Mouse (Mus musculus) layer of hippocampus, adult 2 months (tissue): ENCODE results near the gene Cacnb3. TPM values are rescaled to one million over a fixed set of nuclear protein-coding genes. Genes with fewer than 3 reads are reported as not detected.

Experiments used
- DNase-seq, 2 experiments: peaks; one replicate each; pipeline ENCODE4 v3.0.0; 2022; ENCODE audit warnings: low spot score in 2 of 2
- H3K27ac ChIP-seq: fragments of 200-600 bp; 2 replicates; pipeline ENCODE4 v1.8.1; 2022
- H3K4me3 ChIP-seq: fragments of 200-600 bp; 2 replicates; pipeline ENCODE4 v1.8.1; 2022; ENCODE audit warnings: mild to moderate bottlenecking
- CTCF ChIP-seq: fragments of 200-600 bp; conservative IDR thresholded peaks from 2 replicates; pipeline ENCODE4 v1.8.1; 2022; ENCODE audit warnings: antibody characterized with exemption, mild to moderate bottlenecking, moderate library complexity
- total RNA-seq, 2 experiments: library from RNA; stranded (reverse); gene quantifications; 2 replicates each; pipeline ENCODE4 v1.2.3; 2021

The Cacnb3 gene
- total RNA-seq, 2 experiments from 2014 or later = 207 to 212 TPM

DNA sequence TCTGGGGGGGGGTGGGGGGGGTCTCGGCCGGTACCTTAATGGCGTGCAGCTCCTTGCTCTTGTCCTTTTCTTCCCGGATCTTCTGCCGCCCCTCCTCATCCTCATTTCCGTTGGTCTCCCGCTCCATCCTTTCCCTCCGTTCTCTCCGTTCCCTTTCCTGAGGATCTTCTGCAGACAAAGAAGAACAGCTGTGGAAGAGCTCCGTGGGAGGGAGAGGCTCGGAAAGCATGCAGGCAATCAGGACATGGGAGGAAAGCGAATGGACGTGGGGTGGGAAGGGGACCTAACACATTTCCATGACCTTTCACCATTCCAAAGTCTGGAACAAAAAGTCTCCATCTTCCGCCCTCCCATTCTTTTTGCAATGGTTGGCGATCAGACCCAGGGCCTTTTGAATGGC is 20.8 kb downstream of the Cacnb3 start:
- no peak for TF ChIP-seq CTCF
- Histone ChIP-seq H3K4me3 (no peak overlapping the region), H3K27ac (peak overlapping the region; percentile 43; the same call in 1 of the 2 replicates)
- no peak for DNase-seq

DNA sequence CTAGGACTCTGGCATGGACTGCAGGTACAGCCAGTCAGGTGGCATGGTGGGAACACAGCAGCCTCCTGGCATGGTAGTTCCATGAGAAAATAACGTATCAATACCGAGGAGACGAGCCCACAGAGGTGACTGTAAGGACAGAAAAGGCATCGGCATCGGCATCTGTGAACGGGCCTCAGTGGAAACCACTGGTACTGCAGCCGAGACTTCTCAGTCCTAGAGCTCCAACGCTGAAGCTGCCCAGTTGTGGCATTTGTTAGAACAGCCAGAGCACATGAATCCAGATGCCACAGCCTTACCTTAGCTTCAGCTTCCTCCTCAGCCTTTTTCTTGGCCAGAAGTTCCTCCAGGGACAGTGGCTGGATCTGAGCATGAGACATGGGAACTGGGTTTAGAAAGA is 21.5 kb downstream of the Cacnb3 start:
- Histone ChIP-seq H3K27ac (peak overlapping the region; percentile 43; the same call in 1 of the 2 replicates), H3K4me3 (no peak overlapping the region)
- TF ChIP-seq CTCF = peak; percentile 61
- DNase-seq = no peak

DNA sequence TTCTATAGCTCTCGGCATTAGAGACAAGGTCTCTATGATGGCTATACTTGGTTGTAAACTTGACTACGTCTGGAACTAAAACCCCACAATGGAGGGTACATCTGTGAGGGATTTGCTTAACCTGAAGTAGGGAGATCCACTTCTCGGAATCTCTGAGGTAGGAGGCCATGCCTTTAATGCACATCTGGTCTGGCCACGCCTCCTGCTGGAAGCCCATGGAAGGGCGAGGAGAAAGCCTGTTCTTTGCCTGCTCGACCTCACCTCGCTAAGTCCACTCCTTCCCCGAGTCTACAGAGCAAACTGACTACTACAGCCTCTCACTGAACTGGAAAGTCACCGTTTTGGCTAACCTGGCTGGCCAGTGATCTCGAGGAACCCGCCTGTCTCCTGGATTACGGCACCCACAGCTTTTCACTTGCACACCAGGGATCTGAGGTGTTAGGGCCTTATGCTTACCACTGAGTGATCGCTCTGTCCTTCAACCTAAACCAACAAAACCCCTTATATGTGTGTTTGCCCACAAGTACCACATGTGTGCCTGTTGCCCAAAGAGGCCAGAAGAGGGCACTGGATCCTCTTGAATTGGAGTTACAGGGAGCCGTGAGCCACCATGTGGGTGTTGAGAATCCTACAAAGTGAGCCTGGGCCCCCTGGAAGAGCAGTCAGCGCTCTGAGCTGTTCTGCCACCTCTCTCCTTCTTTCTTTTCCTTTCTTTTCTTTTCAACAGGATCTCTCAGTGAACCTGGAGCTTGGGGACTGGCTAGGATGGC is 26.5 kb downstream of the Cacnb3 start:
- no peak for DNase-seq
- Histone ChIP-seq H3K4me3 (no peak overlapping the region), H3K27ac (no peak overlapping the region)
- TF ChIP-seq CTCF = peak; percentile 38

- DNase-seq = no peak
- H3K4me3 ChIP-seq = peak overlapping the region; percentile 87
- H3K27ac ChIP-seq = peak overlapping the region; percentile 95
- no peak for TF ChIP-seq CTCF
Measured at GRCm38 (mm10) chr15:98662198-98662566, 31.5 kb downstream of the Cacnb3 start.

DNA sequence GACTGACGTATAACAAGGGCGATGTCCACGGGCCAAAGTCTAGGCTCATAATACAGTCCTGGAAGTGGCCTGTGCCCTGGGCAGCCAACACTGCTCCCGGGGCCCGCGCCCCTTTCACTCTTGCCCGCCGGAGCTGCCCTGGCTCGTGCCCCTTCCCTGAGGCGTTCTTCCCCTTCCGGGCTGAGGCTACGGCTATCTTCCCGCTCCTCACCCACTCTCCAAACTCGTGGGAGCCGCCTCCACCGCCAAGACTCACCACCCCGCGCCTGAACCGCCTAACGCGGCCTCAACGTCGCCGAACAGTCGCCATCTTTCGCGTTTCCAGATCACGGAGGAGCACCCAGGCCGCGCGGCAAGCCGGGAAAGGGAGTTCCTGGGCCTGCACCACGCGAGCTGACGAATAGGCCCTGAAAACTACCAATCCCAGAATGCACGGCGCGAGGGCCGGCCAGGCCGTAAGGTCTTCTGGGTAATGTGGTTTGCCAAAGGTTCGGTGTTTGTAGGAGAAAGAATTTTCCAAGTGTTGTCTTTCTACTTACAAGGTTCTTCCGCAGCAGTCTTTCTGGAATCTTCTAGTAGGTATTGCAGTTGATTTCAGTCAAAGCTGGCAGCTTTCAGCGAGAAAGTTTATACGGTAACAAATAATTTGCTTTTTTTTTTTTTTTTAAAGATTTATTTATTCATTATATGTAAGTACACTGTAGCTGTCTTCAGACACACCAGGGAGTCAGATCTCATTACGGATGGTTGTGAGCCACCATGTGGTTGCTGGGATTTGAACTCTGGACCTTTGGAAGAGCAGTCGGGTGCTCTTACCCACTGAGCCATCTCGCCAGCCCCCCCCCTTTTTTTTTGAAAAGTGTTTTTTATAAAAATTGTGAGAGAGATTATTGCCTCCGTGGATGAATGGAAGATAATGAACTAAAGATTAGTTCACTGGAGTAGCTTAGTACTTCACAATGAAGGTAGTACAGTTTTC is 32.2 kb downstream of the Cacnb3 start, which contains the start of gene Ddx23:
TSS of gene Ddx23 (minus strand) at position 328 of the 979 bp plus-strand sequence.
- peak; percentile 98 for DNase-seq
- Histone ChIP-seq H3K27ac (peak within 1 kb of the TSS; percentile 95), H3K4me3 (peak within 1 kb of the TSS; percentile 87)
- TF ChIP-seq CTCF = no peak

DNA sequence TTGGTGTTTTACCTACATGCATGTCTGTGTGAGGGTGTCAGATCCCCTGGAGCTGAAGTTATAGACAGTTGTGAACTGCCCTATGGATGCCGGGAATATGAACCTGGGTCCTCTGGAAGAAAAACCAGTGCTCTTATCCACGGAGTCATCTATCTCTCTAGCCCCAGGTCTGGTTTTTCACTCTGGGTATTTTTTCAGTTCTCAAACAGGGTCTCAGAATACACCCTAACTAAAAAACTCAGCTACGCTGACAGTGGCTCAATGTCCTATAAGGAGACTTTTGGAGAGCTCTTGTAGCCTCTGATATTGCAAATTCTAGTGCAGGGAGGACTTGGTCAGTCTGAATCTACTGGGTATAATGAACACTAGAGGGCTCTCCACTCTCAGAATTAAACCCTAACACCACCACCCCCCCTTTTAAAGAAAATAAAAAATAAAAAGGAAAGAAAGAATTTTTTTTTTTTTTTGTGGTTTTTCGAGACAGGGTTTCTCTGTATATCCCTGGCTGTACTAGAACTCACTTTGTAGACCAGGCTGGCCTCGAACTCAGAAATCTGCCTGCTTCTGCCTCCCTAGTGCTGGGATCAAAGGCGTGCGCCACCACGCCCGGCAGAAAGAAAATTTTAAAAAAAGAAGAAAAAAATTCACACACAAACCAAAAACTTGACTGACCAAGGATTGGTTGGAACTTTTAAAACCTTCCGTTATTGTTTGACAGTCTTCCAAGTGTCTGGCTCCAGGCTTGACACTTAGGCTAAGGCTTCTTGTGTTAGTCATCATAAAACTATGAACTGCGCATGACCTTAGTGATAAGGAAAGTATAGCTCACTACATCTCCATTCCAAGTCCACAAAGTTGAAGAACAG is 33.6 kb downstream of the Cacnb3 start:
- Histone ChIP-seq H3K4me3 (no peak overlapping the region), H3K27ac (no peak overlapping the region)
- peak; percentile 81 for TF ChIP-seq CTCF
- DNase-seq = no peak

DNA sequence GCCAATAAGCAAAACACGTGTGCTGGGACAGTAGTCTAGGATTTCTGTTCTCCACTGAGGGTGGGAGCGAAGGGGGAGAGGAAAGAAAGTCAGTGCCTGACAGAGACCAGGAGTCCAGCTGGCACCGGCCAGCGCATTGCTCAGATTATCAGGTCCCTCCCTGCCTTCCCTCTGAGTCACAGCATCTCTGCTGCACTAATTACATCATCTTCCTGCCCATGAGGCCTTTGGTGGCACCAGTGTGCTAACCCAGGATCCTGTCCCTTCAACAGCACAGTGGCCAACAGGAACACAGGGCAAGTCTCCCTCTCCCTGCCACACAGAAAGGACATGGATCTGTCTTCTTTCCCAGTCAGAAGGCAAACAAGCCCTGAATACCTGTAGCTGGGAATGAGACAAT is 42.0 kb downstream of the Cacnb3 start:
- DNase-seq = no peak
- no peak overlapping the region for H3K27ac ChIP-seq
- no peak overlapping the region for H3K4me3 ChIP-seq
- TF ChIP-seq CTCF = no peak

GRCm38 (mm10) chr15:98673732-98674131 is 43.1 kb downstream of the Cacnb3 start:
- Histone ChIP-seq H3K27ac (no peak overlapping the region), H3K4me3 (no peak overlapping the region)
- no peak for TF ChIP-seq CTCF
- DNase-seq = no peak

- peak overlapping the region; percentile 67; the same call in 1 of the 2 replicates for H3K27ac ChIP-seq
- peak overlapping the region; percentile 71 for H3K4me3 ChIP-seq
- TF ChIP-seq CTCF = no peak
- no peak for DNase-seq
Measured at GRCm38 (mm10) chr15:98674284-98674993, 43.8 kb downstream of the Cacnb3 start.

GRCm38 (mm10) chr15:98674994-98675545 is 44.4 kb downstream of the Cacnb3 start:
- H3K4me3 ChIP-seq = peak overlapping the region; percentile 71
- peak overlapping the region; percentile 67 for H3K27ac ChIP-seq
- TF ChIP-seq CTCF = no peak
- no peak for DNase-seq

GRCm38 (mm10) chr15:98675634-98676250 is 45.1 kb downstream of the Cacnb3 start:
- peak overlapping the region; percentile 71 for H3K4me3 ChIP-seq
- peak overlapping the region; percentile 67; the same call in 1 of the 2 replicates for H3K27ac ChIP-seq
- DNase-seq = no peak
- no peak for TF ChIP-seq CTCF
